ENCODE assay signal across 18 mouse cellular contexts in the genomic region with DNA sequence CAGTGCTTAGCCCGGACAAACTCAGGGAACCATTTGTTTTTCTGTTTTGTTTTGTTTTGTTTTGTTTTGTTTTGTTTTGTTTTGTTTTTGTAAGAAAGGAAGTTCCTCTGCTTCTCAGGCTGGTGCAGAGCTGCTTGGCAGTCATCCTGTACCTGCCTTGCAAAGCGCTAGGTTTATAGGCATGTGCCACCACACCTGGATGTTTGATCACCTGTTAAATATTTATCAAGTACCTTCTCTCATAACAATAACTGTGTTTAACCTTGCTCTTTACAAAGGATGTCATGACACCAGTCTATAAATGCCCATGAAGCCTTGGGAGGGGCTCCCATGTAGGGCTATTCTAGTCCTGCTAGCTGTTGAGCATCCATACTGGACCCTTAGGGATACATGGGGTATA. TPM values are rescaled to one million over a fixed set of nuclear protein-coding genes. Genes with fewer than 3 reads are reported as not detected.
A peak's percentile ranks its signal among the peaks of the same experiment; 100 is the strongest.
DNase-seq lines count a peak whose midpoint lies in the region; ATAC-seq and TF ChIP-seq lines count a peak whose summit lies in the region.
"Had no signal": no experiment of that assay in that cellular context is flagged by ENCODE, and none has a peak within 500 bp of the region (broad histone marks: within the 10 kb centered on the region; RNA-seq: fewer than 3 reads in every experiment).

No protein-coding gene starts in this region.

- H3K4me1 ChIP-seq in intestine, embryonic 15.5 days (replicated peaks) = 0 out of 2 replicates have a peak, but pooled peaks cover 11% of the 10 kb centered on the region
- peaks cover 20% of the 10 kb centered on the region for H3K4me1 ChIP-seq in small intestine, adult 2 months (ENCODE audit: control insufficient read depth, insufficient read depth, insufficient read length, low read length)
- H3K4me1 ChIP-seq in forebrain, embryonic 14.5 days (ENCODE audit: control insufficient read depth, insufficient read depth, low read length) = no peaks in the 10 kb centered on the region
- H3K4me1 ChIP-seq: forebrain, embryonic 13.5 days; heart, embryonic 12.5 days; heart, embryonic 15.5 days; hindbrain, embryonic 10.5 days; hindbrain, embryonic 13.5 days had no signal

- ATAC-seq in intestine, embryonic 15.5 days = peak; percentile 60
- no peak for ATAC-seq in forebrain, embryonic 14.5 days
- ATAC-seq: forebrain, embryonic 13.5 days; forebrain, postnatal 0 days; hindbrain, embryonic 16.5 days had no signal

- H3K9me3 ChIP-seq in intestine, embryonic 15.5 days = no peaks in the 10 kb centered on the region
- no peaks in the 10 kb centered on the region for H3K9me3 ChIP-seq in forebrain, embryonic 14.5 days (replicated peaks; ENCODE audit: control insufficient read depth, low read length)
- H3K9me3 ChIP-seq: forebrain, embryonic 10.5 days; forebrain, embryonic 13.5 days; heart, embryonic 12.5 days; heart, embryonic 15.5 days; hindbrain, embryonic 10.5 days; hindbrain, embryonic 13.5 days had no signal

- H3K9ac ChIP-seq in intestine, embryonic 15.5 days = no peak overlapping the region
- H3K9ac ChIP-seq in forebrain, embryonic 14.5 days (ENCODE audit: low read length) = no peak overlapping the region
- H3K9ac ChIP-seq: forebrain, embryonic 13.5 days; forebrain, postnatal 0 days; heart, embryonic 12.5 days; heart, embryonic 15.5 days; hindbrain, embryonic 13.5 days had no signal

- no peak for TF ChIP-seq POLR2A in small intestine, adult 2 months (IDR thresholded peaks at IDR 0.05; ENCODE audit: low read depth, low read length)

- DNase-seq in large intestine, adult 2 months (ENCODE audit: low read depth, low spot score) = peak; percentile 63
- DNase-seq in cerebellum, postnatal 10 days = no peak
- no peak for DNase-seq in MN1 (ENCODE audit: low spot score)
- no peak for DNase-seq in forebrain, embryonic 14.5 days (ENCODE audit: low spot score)
- DNase-seq: adrenal gland, adult 2 months; cerebellum, adult 11-12 months; cerebellum, adult 8-10 months; forebrain, postnatal 0 days; gastrocnemius, postnatal 25 days had no signal

- H3K27me3 ChIP-seq in intestine, embryonic 15.5 days (replicated peaks) = no peaks in the 10 kb centered on the region
- no peaks in the 10 kb centered on the region for H3K27me3 ChIP-seq in small intestine, adult 2 months (ENCODE audit: control insufficient read depth, insufficient read depth, low read length)
- no peaks in the 10 kb centered on the region for H3K27me3 ChIP-seq in forebrain, embryonic 14.5 days (replicated peaks; ENCODE audit: control insufficient read depth, insufficient read depth, low read length)
- H3K27me3 ChIP-seq: forebrain, embryonic 13.5 days; heart, embryonic 15.5 days; hindbrain, embryonic 13.5 days had no signal

- H3K36me3 ChIP-seq in intestine, embryonic 15.5 days = no peaks in the 10 kb centered on the region
- H3K36me3 ChIP-seq in small intestine, adult 2 months (ENCODE audit: control insufficient read depth, insufficient read depth, low read length) = no peaks in the 10 kb centered on the region
- H3K36me3 ChIP-seq in forebrain, embryonic 14.5 days (ENCODE audit: control insufficient read depth, insufficient read depth, low read length) = no peaks in the 10 kb centered on the region
- H3K36me3 ChIP-seq: forebrain, embryonic 10.5 days; heart, embryonic 12.5 days; heart, embryonic 15.5 days; hindbrain, embryonic 10.5 days; hindbrain, embryonic 13.5 days had no signal

- H3K4me2 ChIP-seq in intestine, embryonic 15.5 days (replicated peaks) = no peak overlapping the region
- H3K4me2 ChIP-seq in forebrain, embryonic 14.5 days (ENCODE audit: low read length) = no peak overlapping the region
- H3K4me2 ChIP-seq: forebrain, embryonic 13.5 days; heart, embryonic 12.5 days; heart, embryonic 15.5 days; hindbrain, embryonic 13.5 days had no signal

- no peak overlapping the region for H3K4me3 ChIP-seq in intestine, embryonic 15.5 days (replicated peaks)
- H3K4me3 ChIP-seq in small intestine, adult 2 months (ENCODE audit: low read depth, low read length) = no peak overlapping the region
- H3K4me3 ChIP-seq in forebrain, embryonic 14.5 days (ENCODE audit: low read depth, low read length) = no peak overlapping the region
- H3K4me3 ChIP-seq: forebrain, embryonic 10.5 days; forebrain, embryonic 13.5 days; heart, embryonic 12.5 days; heart, embryonic 15.5 days; hindbrain, embryonic 10.5 days; hindbrain, embryonic 13.5 days had no signal

- TF ChIP-seq CTCF in small intestine, adult 2 months (IDR thresholded peaks at IDR 0.05; ENCODE audit: extremely low read depth, insufficient read length, insufficient replicate concordance, low read depth, low read length) = no peak

- WGBS in intestine, embryonic 15.5 days = 64% methylated on average over 2 of the region's 2 CpGs
- WGBS in large intestine, adult 2 months = 29% methylated on average over 2 of the region's 2 CpGs
- 18% methylated on average over 2 of the region's 2 CpGs for WGBS in small intestine, adult 2 months
- WGBS in forebrain, embryonic 14.5 days = 92% methylated on average over 2 of the region's 2 CpGs

- H3K27ac ChIP-seq in intestine, embryonic 15.5 days = peak overlapping the region; percentile 18; the same call in 1 of the 2 replicates
- H3K27ac ChIP-seq in small intestine, adult 2 months (ENCODE audit: insufficient read depth, low read depth, low read length) = peak overlapping the region; percentile 91
- no peak overlapping the region for H3K27ac ChIP-seq in forebrain, embryonic 14.5 days (ENCODE audit: low read depth, low read length)
- H3K27ac ChIP-seq: forebrain, embryonic 10.5 days; forebrain, embryonic 13.5 days; heart, embryonic 15.5 days; hindbrain, embryonic 10.5 days; hindbrain, embryonic 13.5 days had no signal

RNA-seq across cellular contexts. Expression of gene Atp13a3, which starts 10.9 kb away (rescaled TPM):
- 18.9 and 21.4 TPM in 2 replicates for polyA plus RNA-seq in intestine, embryonic 15.5 days (2015; fragmentation: Nextera tagmentation; extraction: Ambion mirVana)
- 16.3 and 27.6 TPM in 2 replicates for polyA plus RNA-seq in large intestine, adult 2 months (2012; rRNA removed)
- polyA plus RNA-seq in small intestine, adult 2 months (2012; rRNA removed) = 7.4 and 22.8 TPM in 2 replicates
- polyA plus RNA-seq in forebrain, embryonic 14.5 days (2014; fragmentation: Nextera tagmentation; extraction: Ambion mirVana) = 7.3 and 7.4 TPM in 2 replicates
